Mouse (Mus musculus) adrenal gland, postnatal 25 days (tissue): Measurements from ENCODE around the gene Timm9. TPM values are rescaled to one million over a fixed set of nuclear protein-coding genes. Genes with fewer than 3 reads are reported as not detected.
"Not testable (repeated sequence)": the region's sequence is repeated elsewhere in the genome, so short reads cannot be mapped to it uniquely, and the experiment has no call there.

ENCODE experiments used
- DNase-seq: peaks from one replicate; pipeline ENCODE4 v3.0.0; 2021; ENCODE audit warnings: mixed read lengths
- total RNA-seq: library from RNA; stranded (reverse); gene quantifications from 2 replicates; pipeline ENCODE4 v1.2.3, GENCODE M21; 2021

The Timm9 gene
- total RNA-seq, 1 experiment from 2014 or later, result 46.7 TPM

DNA sequence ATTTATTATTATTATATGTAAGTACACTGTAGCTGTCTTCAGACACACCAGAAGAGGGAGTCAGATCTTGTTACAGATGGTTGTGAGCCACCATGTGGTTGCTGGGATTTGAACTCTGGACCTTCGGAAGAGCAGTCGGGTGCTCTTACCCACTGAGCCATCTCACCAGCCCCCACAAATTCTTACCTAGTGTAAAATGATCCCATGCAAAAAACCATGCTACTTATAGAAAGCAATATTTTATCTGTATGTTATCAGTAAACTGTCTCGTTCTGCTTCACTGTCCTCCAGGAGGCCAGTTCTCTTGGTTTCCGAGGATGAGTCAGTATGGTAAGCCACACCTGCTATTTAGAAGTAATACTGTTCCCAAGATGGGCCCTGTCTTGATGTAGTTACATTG is 32.2 kb downstream of the Timm9 start:
- not testable (repeated sequence) for DNase-seq

- DNase-seq, result no peak
Measured at GRCm38 (mm10) chr12:71086331-71086730, 50.2 kb downstream of the Timm9 start.

Other genes starting within 250 kb of the Timm9 start
- gene Actr10, start 198.8 kb downstream of the Timm9 start, total RNA-seq, result 183 and 197 TPM in 2 replicates
- gene Psma3, start 162.1 kb downstream of the Timm9 start, total RNA-seq, result 332 and 408 TPM in 2 replicates
- 23.9 and 27.9 TPM in 2 replicates for gene Arid4a, start 120.7 kb downstream of the Timm9 start, total RNA-seq
- 5.6 and 15.2 TPM in 2 replicates for gene Tomm20l, start 25.3 kb downstream of the Timm9 start, total RNA-seq
- gene 2700049A03Rik, start 164 bp upstream of the Timm9 start, total RNA-seq, result 12.1 and 15.5 TPM in 2 replicates
- 17.8 and 20.4 TPM in 2 replicates for gene Dact1, start 173.2 kb upstream of the Timm9 start, total RNA-seq